Mouse (Mus musculus) embryonic facial prominence, embryonic 11.5 days (tissue): ENCODE data around the gene Rsc1a1. TPM values are rescaled to one million over a fixed set of nuclear protein-coding genes. Genes with fewer than 3 reads are reported as not detected.

Experiments used
- ATAC-seq: fragments of 200-750 bp; cut with Nextera tagmentation; replicated peaks from 2 replicates; pipeline ENCODE4 v1.8.0; 2017; ENCODE audit warnings: low read depth; ENCODE audit not compliant: insufficient number of reproducible peaks, low FRiP score, low TSS enrichment
- DNase-seq: peaks from one replicate; pipeline ENCODE4 v3.0.0-alpha.2; 2015; ENCODE audit warnings: low spot score
- H3K27ac ChIP-seq: fragments of 300-500 bp; sonication (generic); replicated peaks from 2 replicates; pipeline ENCODE4 v1.5.1; 2014; ENCODE audit warnings: mild to moderate bottlenecking, low read depth, low read length, control low read depth
- H3K27me3 ChIP-seq: fragments of 300-500 bp; sonication (generic); 2 replicates; pipeline ENCODE4 v1.6.1; 2014; ENCODE audit warnings: mild to moderate bottlenecking, low read length, moderate library complexity, mixed read lengths; ENCODE audit not compliant: control insufficient read depth, insufficient read depth
- H3K36me3 ChIP-seq: fragments of 300-500 bp; sonication (generic); replicated peaks from 2 replicates; pipeline ENCODE4 v1.6.1; 2014; ENCODE audit warnings: low read depth, mild to moderate bottlenecking, low read length, moderate library complexity, mixed read lengths; ENCODE audit not compliant: control insufficient read depth, insufficient read depth
- H3K4me1 ChIP-seq: fragments of 300-500 bp; sonication (generic); 2 replicates; pipeline ENCODE4 v1.6.1; 2014; ENCODE audit warnings: low read length, mixed read lengths; ENCODE audit not compliant: control insufficient read depth, insufficient read depth
- H3K4me2 ChIP-seq: fragments of 300-500 bp; sonication (generic); 2 replicates; pipeline ENCODE4 v1.6.1; 2014; ENCODE audit warnings: low read depth, mild to moderate bottlenecking, control low read depth, low read length, moderate library complexity
- H3K4me3 ChIP-seq: fragments of 300-500 bp; sonication (generic); 2 replicates; pipeline ENCODE4 v1.5.1; 2014; ENCODE audit warnings: low read depth, low read length, control low read depth
- H3K9ac ChIP-seq: fragments of 300-500 bp; sonication (generic); replicated peaks from 2 replicates; pipeline ENCODE4 v1.6.1; 2014; ENCODE audit warnings: mild to moderate bottlenecking, control low read depth, low read length
- H3K9me3 ChIP-seq: fragments of 300-500 bp; sonication (generic); replicated peaks from 2 replicates; pipeline ENCODE4 v1.6.1; 2016; ENCODE audit warnings: mild to moderate bottlenecking, low read length, inconsistent platforms, mixed read lengths; ENCODE audit not compliant: control insufficient read depth
- WGBS: fragments of 180-500 bp; shearing (Covaris S2); extraction: QIAGEN DNeasy Blood & Tissue Kit; methylation state at CpG from one replicate; pipeline ENCODE4 v1.1.7; 2014; 5-methylcytosine and 5-hydroxymethylcytosine counted together
- polyA plus RNA-seq: library from polyadenylated mRNA; unstranded; fragments of >200 nt; fragmentation: Nextera tagmentation; extraction: Ambion mirVana; gene quantifications from 2 replicates; pipeline ENCODE4 v1.2.1, GENCODE M21; 2014

The Rsc1a1 gene
- polyA plus RNA-seq: 3.2 TPM in 1 of 2 replicates, not detected in the other

GRCm38 (mm10) chr4:141685499-141685898 is at the start of gene Rsc1a1:
Gene Rsc1a1 (minus strand): TSS chr4:141685599.
- H3K9ac ChIP-seq: no peak within 1 kb of the TSS
- no peak within 1 kb of the TSS for H3K4me3 ChIP-seq
- ATAC-seq: no peak
- H3K36me3 ChIP-seq: peaks cover 8% of the 10 kb centered on the region
- no peaks in the 10 kb centered on the region for H3K27me3 ChIP-seq
- WGBS: 98% methylated on average over 6 of the region's 6 CpGs
- H3K4me2 ChIP-seq: no peak within 1 kb of the TSS
- H3K27ac ChIP-seq: no peak within 1 kb of the TSS
- DNase-seq: no peak
- no peaks in the 10 kb centered on the region for H3K9me3 ChIP-seq
- no peaks in the 10 kb centered on the region for H3K4me1 ChIP-seq

DNA sequence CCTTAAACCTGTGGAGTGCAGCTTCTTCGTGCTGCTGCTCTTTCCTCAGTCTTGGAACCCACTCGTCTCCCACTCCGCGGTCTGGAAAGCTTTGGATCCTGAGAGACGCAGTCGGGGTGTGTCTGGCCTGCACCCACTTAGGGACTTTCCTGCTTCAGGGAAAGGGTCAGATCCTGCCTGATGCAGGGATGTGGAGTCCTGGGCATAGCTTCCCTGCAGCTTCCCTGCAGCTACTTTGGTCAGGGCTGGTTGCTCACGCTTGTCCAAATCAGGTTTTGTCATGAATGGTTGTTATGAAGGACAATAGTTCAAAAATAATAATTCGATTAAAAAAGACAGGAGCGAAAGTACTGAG is 49.8 kb upstream of the Rsc1a1 start:
- ATAC-seq (no peak), DNase-seq (no peak)
- no peak overlapping the region for H3K27ac ChIP-seq
- 26% methylated on average over 9 of the region's 9 CpGs for WGBS
- peak overlapping the region; percentile 37 for H3K4me3 ChIP-seq
- H3K36me3 ChIP-seq: no peaks in the 10 kb centered on the region
- no peaks in the 10 kb centered on the region for H3K27me3 ChIP-seq
- H3K9me3 ChIP-seq: no peaks in the 10 kb centered on the region
- H3K4me2 ChIP-seq: peak overlapping the region; percentile 62
- H3K9ac ChIP-seq: peak overlapping the region; percentile 65
- 0 out of 2 replicates have a peak, but pooled peaks cover 2% of the 10 kb centered on the region for H3K4me1 ChIP-seq

DNA sequence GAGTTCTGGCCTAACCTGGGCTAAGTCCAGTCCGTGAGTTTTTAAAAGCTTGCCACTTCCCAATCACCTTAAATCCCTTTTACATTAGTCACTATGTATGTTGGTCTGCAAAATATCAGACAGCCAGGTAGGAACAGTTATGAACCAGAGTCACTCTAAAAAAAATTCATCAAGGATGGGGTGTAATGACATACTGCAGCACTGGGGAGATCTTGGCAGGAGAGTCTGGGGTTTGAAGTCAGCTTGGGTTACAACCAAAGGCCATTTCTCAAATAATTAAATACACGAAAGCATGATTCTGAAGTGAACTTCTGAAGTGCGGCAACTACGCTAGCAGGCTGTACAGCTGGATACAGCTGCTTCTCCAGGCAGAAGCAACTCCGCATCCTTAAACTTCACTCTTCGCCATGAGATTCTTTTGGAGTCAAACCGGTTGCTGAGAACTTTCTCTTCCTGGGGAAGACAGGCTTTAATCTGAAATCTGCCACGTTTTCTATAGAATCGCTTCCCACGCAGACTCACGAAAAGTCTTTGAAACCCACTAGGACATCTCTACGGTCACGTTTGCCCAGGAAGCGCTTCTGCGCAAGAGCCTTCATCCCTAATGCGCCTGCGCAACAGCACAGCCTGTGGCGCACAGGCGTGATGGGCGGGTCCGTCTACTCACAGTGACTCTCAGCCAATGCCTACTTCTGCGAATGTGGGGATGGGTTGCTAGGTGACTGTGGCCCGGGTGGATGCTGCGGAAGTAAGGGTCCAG is 49.2 kb upstream of the Rsc1a1 start:
- H3K4me3 ChIP-seq: peak overlapping the region; percentile 37
- peak overlapping the region; percentile 62 for H3K4me2 ChIP-seq
- DNase-seq: peak; percentile 97
- no peaks in the 10 kb centered on the region for H3K9me3 ChIP-seq
- H3K9ac ChIP-seq: peak overlapping the region; percentile 65
- WGBS: 7% methylated on average over 24 of the region's 24 CpGs
- H3K4me1 ChIP-seq: 0 out of 2 replicates have a peak, but pooled peaks cover 2% of the 10 kb centered on the region
- no peak overlapping the region for H3K27ac ChIP-seq
- no peaks in the 10 kb centered on the region for H3K27me3 ChIP-seq
- ATAC-seq: peak; percentile 94
- no peaks in the 10 kb centered on the region for H3K36me3 ChIP-seq

- ATAC-seq (no peak), DNase-seq (no peak)
- H3K4me2 ChIP-seq: no peak overlapping the region
- no peaks in the 10 kb centered on the region for H3K9me3 ChIP-seq
- 0 out of 2 replicates have a peak, but pooled peaks cover 2% of the 10 kb centered on the region for H3K4me1 ChIP-seq
- 75% methylated on average over 5 of the region's 5 CpGs for WGBS
- H3K27ac ChIP-seq: no peak overlapping the region
- no peaks in the 10 kb centered on the region for H3K36me3 ChIP-seq
- H3K9ac ChIP-seq: no peak overlapping the region
- H3K27me3 ChIP-seq: no peaks in the 10 kb centered on the region
- H3K4me3 ChIP-seq: no peak overlapping the region
Measured at GRCm38 (mm10) chr4:141731766-141732165, 46.4 kb upstream of the Rsc1a1 start.

- Histone ChIP-seq H3K27me3 (no peaks in the 10 kb centered on the region), H3K4me1 (0 out of 2 replicates have a peak, but pooled peaks cover 2% of the 10 kb centered on the region), H3K27ac (no peak overlapping the region), H3K4me3 (no peak overlapping the region), H3K9ac (no peak overlapping the region), H3K9me3 (no peaks in the 10 kb centered on the region), H3K4me2 (no peak overlapping the region), H3K36me3 (no peaks in the 10 kb centered on the region)
- no peak for DNase-seq
- 85% methylated on average over 13 of the region's 13 CpGs for WGBS
- no peak for ATAC-seq
Measured at GRCm38 (mm10) chr4:141730401-141730800, 45.0 kb upstream of the Rsc1a1 start.

DNA sequence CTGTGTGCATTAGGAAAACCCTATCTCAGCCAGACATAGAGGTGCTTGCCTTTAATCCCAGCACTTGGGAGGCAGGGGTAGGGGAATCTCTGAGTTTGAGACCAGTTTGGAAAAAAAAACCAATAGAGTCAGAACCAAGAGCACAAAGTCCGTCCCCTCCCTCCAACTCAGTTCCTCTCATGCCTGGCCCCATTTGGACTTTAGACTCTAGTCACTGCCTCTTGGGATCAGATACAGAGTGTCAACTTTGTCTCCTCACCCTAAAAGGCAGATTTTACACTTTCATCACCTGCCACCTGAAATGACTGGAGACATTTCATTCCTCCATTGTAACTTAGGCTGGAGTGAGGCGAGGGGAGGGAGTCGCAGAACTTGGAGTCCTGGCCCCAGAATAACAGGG is 43.9 kb upstream of the Rsc1a1 start:
- 79% methylated on average over 3 of the region's 3 CpGs for WGBS
- no peak for DNase-seq
- no peaks in the 10 kb centered on the region for H3K36me3 ChIP-seq
- no peaks in the 10 kb centered on the region for H3K4me1 ChIP-seq
- no peak overlapping the region for H3K4me2 ChIP-seq
- no peak overlapping the region for H3K4me3 ChIP-seq
- no peaks in the 10 kb centered on the region for H3K27me3 ChIP-seq
- no peak overlapping the region for H3K27ac ChIP-seq
- ATAC-seq: no peak
- no peaks in the 10 kb centered on the region for H3K9me3 ChIP-seq
- no peak overlapping the region for H3K9ac ChIP-seq

GRCm38 (mm10) chr4:141725738-141726137 is 40.3 kb upstream of the Rsc1a1 start:
- Histone ChIP-seq H3K4me2 (no peak overlapping the region), H3K9ac (no peak overlapping the region), H3K36me3 (no peaks in the 10 kb centered on the region), H3K9me3 (no peaks in the 10 kb centered on the region), H3K4me3 (no peak overlapping the region), H3K27ac (no peak overlapping the region), H3K4me1 (no peaks in the 10 kb centered on the region), H3K27me3 (no peaks in the 10 kb centered on the region)
- DNase-seq: no peak
- ATAC-seq: no peak
- WGBS: 59% methylated on average over 3 of the region's 3 CpGs

DNA sequence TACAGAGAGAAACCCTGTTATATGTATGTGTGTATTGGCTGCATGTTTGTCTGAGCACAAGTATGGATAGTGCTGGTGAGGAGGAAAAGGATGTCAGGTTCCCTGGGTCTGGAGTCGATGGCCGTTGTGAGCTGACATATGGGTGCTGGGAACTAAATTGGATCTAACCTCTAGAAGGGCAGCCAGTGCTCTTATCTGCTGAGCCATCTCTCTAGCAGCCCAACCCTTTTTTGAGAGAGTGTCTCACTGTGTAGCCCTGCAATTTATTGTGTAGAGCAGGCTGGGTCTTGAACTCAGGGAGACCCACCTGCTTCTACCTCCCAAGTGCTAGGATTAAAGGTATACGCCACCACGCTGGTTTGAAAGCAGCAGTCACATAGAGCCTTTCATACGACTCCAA is 39.9 kb upstream of the Rsc1a1 start:
- 72% methylated on average over 5 of the region's 5 CpGs for WGBS
- DNase-seq (no peak), ATAC-seq (no peak)
- no peaks in the 10 kb centered on the region for H3K9me3 ChIP-seq
- H3K4me2 ChIP-seq: no peak overlapping the region
- H3K36me3 ChIP-seq: no peaks in the 10 kb centered on the region
- H3K27ac ChIP-seq: no peak overlapping the region
- no peak overlapping the region for H3K9ac ChIP-seq
- H3K27me3 ChIP-seq: no peaks in the 10 kb centered on the region
- H3K4me3 ChIP-seq: no peak overlapping the region
- no peaks in the 10 kb centered on the region for H3K4me1 ChIP-seq
